Mouse (Mus musculus): Measurements from ENCODE around the gene Ptgfrn. TPM values are rescaled to one million over a fixed set of nuclear protein-coding genes. Genes with fewer than 3 reads are reported as not detected.

Ptgfrn gene
- total and polyA plus RNA-seq, 3 experiments: not detected

- Histone ChIP-seq H3K36me3 (replicated peaks in 1 of 2; ENCODE audit: control insufficient read depth in 1 of 2, insufficient read depth in 1 of 2, low read length in 1 of 2) (no peaks in the 10 kb centered on the region), H3K79me2 (replicated peaks; ENCODE audit: control insufficient read depth, extremely low read depth, insufficient read depth, poor library complexity, severe bottlenecking) (no peaks in the 10 kb centered on the region)
- dilution Hi-C loops (cut with MboI; ENCODE audit: extremely low pct_ligation_motif_present, extremely low pct_unique_long_range_greater_than_20kb, low sequenced_read_pairs): no loop called here
Measured at GRCm38 (mm10) chr3:101075866-101076265, 34.2 kb downstream of the Ptgfrn start.

GRCm38 (mm10) chr3:101073384-101073783, 36.7 kb downstream of the Ptgfrn start:
- no peak overlapping the region for H3K4me3 ChIP-seq (replicated peaks in 1 of 3; ENCODE audit: low read depth in 2 of 3, low read length in 2 of 3, poor library complexity in 1 of 3)
- no peaks in the 10 kb centered on the region for H3K27me3 ChIP-seq (replicated peaks)
- no peaks in the 10 kb centered on the region for H3K79me2 ChIP-seq (replicated peaks; ENCODE audit: control insufficient read depth, extremely low read depth, insufficient read depth, poor library complexity, severe bottlenecking)
- in situ Hi-C loops (cut with MboI; ENCODE audit: low pct_ligation_motif_present, low pct_unique_long_range_greater_than_20kb, low sequenced_read_pairs) (no loop called here), dilution Hi-C loops (cut with MboI; ENCODE audit: extremely low pct_ligation_motif_present, extremely low pct_unique_long_range_greater_than_20kb, low sequenced_read_pairs) (no loop called here)
- no peaks in the 10 kb centered on the region for H3K9me3 ChIP-seq (replicated peaks; ENCODE audit: low read length)
- TF ChIP-seq MEF2A (IDR thresholded peaks at IDR 0.05; ENCODE audit: borderline replicate concordance, low read depth, low read length) (no peak), KAT2A (IDR thresholded peaks at IDR 0.05; ENCODE audit: insufficient replicate concordance, low read length) (no peak), RCOR1 (conservative IDR thresholded peaks at IDR 0.05; ENCODE audit: low read depth, low read length) (no peak), MAZ (IDR thresholded peaks at IDR 0.05; ENCODE audit: low read depth, low read length) (no peak), POLR2A (IDR thresholded peaks at IDR 0.05; ENCODE audit: low read depth, low read length) (no peak), ZNF384 (IDR thresholded peaks at IDR 0.05; ENCODE audit: low read depth, low read length) (no peak), USF1 (IDR thresholded peaks at IDR 0.05; ENCODE audit: low read depth, low read length) (no peak), BHLHE40 (IDR thresholded peaks at IDR 0.05; ENCODE audit: low read depth, low read length) (no peak), MAX (IDR thresholded peaks at IDR 0.05; ENCODE audit: low read length) (no peak), MXI1 (IDR thresholded peaks at IDR 0.05; ENCODE audit: low read depth, low read length) (no peak), ELF1 (IDR thresholded peaks at IDR 0.05; ENCODE audit: low read depth, low read length) (no peak), TCF12 (IDR thresholded peaks at IDR 0.05; ENCODE audit: low read depth, low read length) (no peak), CTCF (conservative IDR thresholded peaks at IDR 0.05 in 1 of 2, IDR thresholded peaks at IDR 0.05 in 1 of 2; ENCODE audit: low read depth in 2 of 2, low read length in 2 of 2) (no peak), PAX5 (IDR thresholded peaks at IDR 0.05; ENCODE audit: low read length) (no peak), USF2 (conservative IDR thresholded peaks at IDR 0.05; ENCODE audit: low read depth, low read length) (no peak), JUND (conservative IDR thresholded peaks at IDR 0.05; ENCODE audit: low read depth, low read length) (no peak), SIN3A (IDR thresholded peaks at IDR 0.05; ENCODE audit: low read length) (no peak)
- H3K4me1 ChIP-seq (ENCODE audit: control insufficient read depth in 1 of 2, insufficient read depth in 2 of 2): peaks cover 4 to 7% of the 10 kb centered on the region in 2 experiments; a peak in 3 of 4 replicates
- no peak overlapping the region for H3K27ac ChIP-seq (ENCODE audit: insufficient read depth, low read depth)
- no peak for DNase-seq (ENCODE audit: extremely low read depth)
- H3K4me2 ChIP-seq (ENCODE audit: insufficient read depth, low read depth, poor library complexity, severe bottlenecking): no peak overlapping the region
- no peak overlapping the region for H3K9ac ChIP-seq (ENCODE audit: insufficient read depth, low read depth)
- no peaks in the 10 kb centered on the region for H3K36me3 ChIP-seq (replicated peaks in 1 of 2; ENCODE audit: control insufficient read depth in 1 of 2, insufficient read depth in 1 of 2, low read length in 1 of 2)

More at GRCm38 (mm10) chr3:101075866-101076265, 34.2 kb downstream of the Ptgfrn start:
- Histone ChIP-seq H3K4me2 (ENCODE audit: insufficient read depth, low read depth, poor library complexity, severe bottlenecking) (no peak overlapping the region), H3K9ac (ENCODE audit: insufficient read depth, low read depth) (no peak overlapping the region), H3K4me3 (replicated peaks in 1 of 3; ENCODE audit: low read depth in 2 of 3, low read length in 2 of 3, poor library complexity in 1 of 3) (no peak overlapping the region), H3K27me3 (replicated peaks) (no peaks in the 10 kb centered on the region), H3K9me3 (replicated peaks; ENCODE audit: low read length) (no peaks in the 10 kb centered on the region), H3K27ac (ENCODE audit: insufficient read depth, low read depth) (no peak overlapping the region), H3K4me1 (ENCODE audit: control insufficient read depth in 1 of 2, insufficient read depth in 2 of 2) (peaks cover 4 to 7% of the 10 kb centered on the region in 2 experiments; a peak in 3 of 4 replicates)
- TF ChIP-seq TCF12 (IDR thresholded peaks at IDR 0.05; ENCODE audit: low read depth, low read length): no peak
- no peak for TF ChIP-seq NRF1 (IDR thresholded peaks at IDR 0.05; ENCODE audit: low read depth, low read length)
- no peak for TF ChIP-seq POLR2A (IDR thresholded peaks at IDR 0.05; ENCODE audit: low read depth, low read length)
- no peak for TF ChIP-seq USF2 (conservative IDR thresholded peaks at IDR 0.05; ENCODE audit: low read depth, low read length)
- DNase-seq (ENCODE audit: extremely low read depth): no peak
- in situ Hi-C loops (cut with MboI; ENCODE audit: low pct_ligation_motif_present, low pct_unique_long_range_greater_than_20kb, low sequenced_read_pairs): no loop called here
